Mouse (Mus musculus): Measurements from ENCODE around the gene Cyb5d1. TPM values are rescaled to one million over a fixed set of nuclear protein-coding genes. Genes with fewer than 3 reads are reported as not detected.

Cyb5d1 gene
- total and polyA plus RNA-seq, 3 experiments, result 28.4 to 29.5 (median 29.3) TPM

- Histone ChIP-seq H3K9ac (ENCODE audit: insufficient read depth, low read depth) (no peak overlapping the region), H3K36me3 (replicated peaks in 1 of 2; ENCODE audit: control insufficient read depth in 1 of 2, insufficient read depth in 1 of 2, low read length in 1 of 2) (peaks cover 7 to 46% of the 10 kb centered on the region in 2 experiments), H3K4me2 (ENCODE audit: insufficient read depth, low read depth, poor library complexity, severe bottlenecking) (no peak overlapping the region), H3K9me3 (replicated peaks; ENCODE audit: low read length) (no peaks in the 10 kb centered on the region), H3K79me2 (replicated peaks; ENCODE audit: control insufficient read depth, extremely low read depth, insufficient read depth, poor library complexity, severe bottlenecking) (no peaks in the 10 kb centered on the region; the same call in 1 of the 2 replicates), H3K4me1 (ENCODE audit: control insufficient read depth in 1 of 2, insufficient read depth in 2 of 2) (peaks cover 2 to 19% of the 10 kb centered on the region in 2 experiments; a peak in 2 of 4 replicates), H3K4me3 (replicated peaks in 1 of 3; ENCODE audit: low read depth in 2 of 3, low read length in 2 of 3, poor library complexity in 1 of 3) (no peak overlapping the region), H3K27me3 (replicated peaks) (no peaks in the 10 kb centered on the region), H3K27ac (ENCODE audit: insufficient read depth, low read depth) (no peak overlapping the region)
- in situ Hi-C loops (cut with MboI; ENCODE audit: low pct_ligation_motif_present, low pct_unique_long_range_greater_than_20kb, low sequenced_read_pairs) (no loop called here), dilution Hi-C loops (cut with MboI; ENCODE audit: extremely low pct_ligation_motif_present, extremely low pct_unique_long_range_greater_than_20kb, low sequenced_read_pairs) (no loop called here)
- DNase-seq (ENCODE audit: extremely low read depth), result no peak
- no peak for TF ChIP-seq TCF12 (IDR thresholded peaks at IDR 0.05; ENCODE audit: low read depth, low read length)
- TF ChIP-seq MXI1 (IDR thresholded peaks at IDR 0.05; ENCODE audit: low read depth, low read length), result no peak
- no peak for TF ChIP-seq KAT2A (IDR thresholded peaks at IDR 0.05; ENCODE audit: insufficient replicate concordance, low read length)
- no peak for TF ChIP-seq JUN (IDR thresholded peaks at IDR 0.05; ENCODE audit: insufficient read depth, low read depth, low read length)
- no peak for TF ChIP-seq MYC (IDR thresholded peaks at IDR 0.05; ENCODE audit: low read depth, low read length)
- TF ChIP-seq PAX5 (IDR thresholded peaks at IDR 0.05; ENCODE audit: low read length), result no peak
- no peak for TF ChIP-seq POLR2AphosphoS2 (IDR thresholded peaks at IDR 0.05; ENCODE audit: low read depth, low read length)
- no peak for TF ChIP-seq BHLHE40 (IDR thresholded peaks at IDR 0.05; ENCODE audit: low read depth, low read length)
- no peak for TF ChIP-seq ELF1 (IDR thresholded peaks at IDR 0.05; ENCODE audit: low read depth, low read length)
- TF ChIP-seq NRF1 (IDR thresholded peaks at IDR 0.05; ENCODE audit: low read depth, low read length), result no peak
- no peak for TF ChIP-seq UBTF (IDR thresholded peaks at IDR 0.05; ENCODE audit: low read depth, low read length)
- no peak for TF ChIP-seq USF2 (conservative IDR thresholded peaks at IDR 0.05; ENCODE audit: low read depth, low read length)
- TF ChIP-seq EP300 (IDR thresholded peaks at IDR 0.05; ENCODE audit: low read length), result no peak
- TF ChIP-seq MEF2A (IDR thresholded peaks at IDR 0.05; ENCODE audit: borderline replicate concordance, low read depth, low read length), result no peak
- TF ChIP-seq ETS1 (conservative IDR thresholded peaks at IDR 0.05; ENCODE audit: low read depth, low read length), result no peak
Observed at GRCm38 (mm10) chr11:69373223-69373965, 22.0 kb downstream of the Cyb5d1 start.

- Histone ChIP-seq H3K27ac (ENCODE audit: insufficient read depth, low read depth) (no peak overlapping the region), H3K36me3 (replicated peaks in 1 of 2; ENCODE audit: control insufficient read depth in 1 of 2, insufficient read depth in 1 of 2, low read length in 1 of 2) (peaks cover 7 to 44% of the 10 kb centered on the region in 2 experiments), H3K4me2 (ENCODE audit: insufficient read depth, low read depth, poor library complexity, severe bottlenecking) (no peak overlapping the region), H3K27me3 (replicated peaks) (no peaks in the 10 kb centered on the region), H3K9ac (ENCODE audit: insufficient read depth, low read depth) (no peak overlapping the region), H3K9me3 (replicated peaks; ENCODE audit: low read length) (no peaks in the 10 kb centered on the region), H3K4me3 (replicated peaks in 1 of 3; ENCODE audit: low read depth in 2 of 3, low read length in 2 of 3, poor library complexity in 1 of 3) (no peak overlapping the region), H3K4me1 (ENCODE audit: control insufficient read depth in 1 of 2, insufficient read depth in 2 of 2) (peaks cover 4 to 22% of the 10 kb centered on the region in 2 experiments), H3K79me2 (replicated peaks; ENCODE audit: control insufficient read depth, extremely low read depth, insufficient read depth, poor library complexity, severe bottlenecking) (peaks cover 3% of the 10 kb centered on the region; the same call in 1 of the 2 replicates)
- dilution Hi-C loops (cut with MboI; ENCODE audit: extremely low pct_ligation_motif_present, extremely low pct_unique_long_range_greater_than_20kb, low sequenced_read_pairs) (no loop called here), in situ Hi-C loops (cut with MboI; ENCODE audit: low pct_ligation_motif_present, low pct_unique_long_range_greater_than_20kb, low sequenced_read_pairs) (no loop called here)
- peak; percentile 60 to 73 for TF ChIP-seq CTCF (conservative IDR thresholded peaks at IDR 0.05 in 1 of 2, IDR thresholded peaks at IDR 0.05 in 1 of 2; ENCODE audit: low read depth in 2 of 2, low read length in 2 of 2)
- TF ChIP-seq ZC3H11A (IDR thresholded peaks at IDR 0.05; ENCODE audit: low read depth, low read length), result no peak
- TF ChIP-seq HCFC1 (IDR thresholded peaks at IDR 0.05; ENCODE audit: low read depth, low read length), result no peak
- peak; percentile 44 for TF ChIP-seq SMC3 (IDR thresholded peaks at IDR 0.05; ENCODE audit: low read depth, low read length)
- TF ChIP-seq RAD21 (IDR thresholded peaks at IDR 0.05; ENCODE audit: low read depth, low read length), result peak; percentile 35
- DNase-seq (ENCODE audit: extremely low read depth), result peak; percentile 24
Observed at GRCm38 (mm10) chr11:69372780-69373170, 22.7 kb downstream of the Cyb5d1 start.

All from CH12.LX (cell line).